In the genomic region with DNA sequence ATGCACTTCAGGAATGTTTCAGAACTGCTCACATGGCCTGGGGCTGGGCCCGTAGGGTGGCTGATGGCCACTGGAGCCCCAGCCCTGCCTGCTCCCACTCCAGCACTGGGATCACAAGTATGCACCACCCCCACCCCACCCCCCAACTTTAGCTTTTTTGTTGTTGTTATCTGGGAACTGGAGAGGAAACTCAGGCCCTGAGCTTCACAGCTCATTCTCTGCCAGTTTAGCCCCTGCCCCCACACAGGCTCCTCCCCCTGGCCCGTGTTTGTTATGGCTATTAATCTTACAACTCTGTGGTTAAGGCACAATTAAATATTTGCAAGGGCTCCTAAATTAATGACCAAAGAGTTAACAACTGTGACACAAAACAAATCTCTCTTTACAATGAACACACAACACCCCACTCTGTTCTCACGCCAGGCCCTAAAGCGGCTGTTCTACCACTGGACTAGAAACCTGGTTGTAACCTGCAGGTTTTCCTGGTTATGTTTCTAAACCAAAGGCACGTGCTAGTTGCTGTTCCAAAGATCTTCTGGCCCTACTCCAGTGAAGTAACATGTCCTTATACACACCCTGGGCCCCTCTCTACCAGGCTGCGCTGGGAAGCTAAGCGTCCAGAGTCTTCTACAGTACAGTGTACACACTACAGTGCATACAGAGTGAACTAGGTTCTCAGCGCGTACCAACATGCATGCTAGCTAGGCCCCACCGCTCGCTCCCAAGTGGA, we compare ENCODE assay signal across 9 mouse cellular contexts. TPM values are rescaled to one million over a fixed set of nuclear protein-coding genes. Genes with fewer than 3 reads are reported as not detected.
DNase-seq lines count a peak whose midpoint lies in the region; ATAC-seq lines count a peak whose summit lies in the region.
"Had no signal": no experiment of that assay in that cellular context is flagged by ENCODE, and none has a peak within 500 bp of the region (broad histone marks: within the 10 kb centered on the region; RNA-seq: fewer than 3 reads in every experiment).

No protein-coding gene starts in this region.

- H3K4me2 ChIP-seq in heart, embryonic 12.5 days, result peak overlapping the region; percentile 81
- peak overlapping the region; percentile 83 for H3K4me2 ChIP-seq in heart, embryonic 16.5 days (ENCODE audit: low read depth, low read length)
- H3K4me2 ChIP-seq in neural tube, embryonic 13.5 days, result peak overlapping the region; percentile 20

- peak overlapping the region; percentile 42 for H3K27ac ChIP-seq in heart, embryonic 12.5 days (ENCODE audit: poor library complexity, severe bottlenecking)
- H3K27ac ChIP-seq in heart, embryonic 16.5 days (ENCODE audit: low read length), result peak overlapping the region; percentile 29
- no peak overlapping the region for H3K27ac ChIP-seq in neural tube, embryonic 13.5 days (replicated peaks)

- WGBS in heart, embryonic 12.5 days, result 60% methylated on average over 11 of the region's 11 CpGs
- WGBS in heart, embryonic 16.5 days, result 46% methylated on average over 11 of the region's 11 CpGs
- 67% methylated on average over 11 of the region's 11 CpGs for WGBS in neural tube, embryonic 13.5 days

- H3K36me3 ChIP-seq in heart, embryonic 12.5 days, result peaks cover 10% of the 10 kb centered on the region
- peaks cover 15% of the 10 kb centered on the region for H3K36me3 ChIP-seq in heart, embryonic 16.5 days (ENCODE audit: control insufficient read depth, insufficient read depth)
- peaks cover 11% of the 10 kb centered on the region for H3K36me3 ChIP-seq in neural tube, embryonic 13.5 days

- no peak for ATAC-seq in heart, embryonic 12.5 days (ENCODE audit: insufficient number of reproducible peaks, low FRiP score)
- ATAC-seq in heart, embryonic 16.5 days (replicated peaks; ENCODE audit: extremely low read depth, insufficient read depth, low FRiP score), result no peak
- no peak for ATAC-seq in neural tube, embryonic 13.5 days (ENCODE audit: low read depth)
- ATAC-seq in erythroid progenitor cell, adult 5-6 weeks (replicated peaks; ENCODE audit: low FRiP score, poor library complexity, severe bottlenecking), result no peak

- peaks cover 53% of the 10 kb centered on the region for H3K4me1 ChIP-seq in heart, embryonic 12.5 days (replicated peaks)
- H3K4me1 ChIP-seq in heart, embryonic 16.5 days (ENCODE audit: control insufficient read depth, insufficient read depth, low read length), result peaks cover 43% of the 10 kb centered on the region
- H3K4me1 ChIP-seq in neural tube, embryonic 13.5 days (replicated peaks), result peaks cover 48% of the 10 kb centered on the region

- DNase-seq in heart, adult 9 months (ENCODE audit: low spot score in 2 of 2), result no peak
- peak; percentile 78 to 81 for DNase-seq in kidney, postnatal 36 days
- DNase-seq in layer of hippocampus, adult 9-11 months, result no peak
- DNase-seq in cerebellum, adult 11-12 months, result no peak

- no peaks in the 10 kb centered on the region for H3K27me3 ChIP-seq in heart, embryonic 12.5 days (replicated peaks)
- H3K27me3 ChIP-seq in heart, embryonic 16.5 days (ENCODE audit: control insufficient read depth, insufficient read depth, low read length), result no peaks in the 10 kb centered on the region
- H3K27me3 ChIP-seq in neural tube, embryonic 13.5 days, result no peaks in the 10 kb centered on the region

- H3K4me3 ChIP-seq in heart, embryonic 12.5 days, result peak overlapping the region; percentile 91
- H3K4me3 ChIP-seq in heart, embryonic 16.5 days (ENCODE audit: low read length), result peak overlapping the region; percentile 91
- H3K4me3 ChIP-seq in neural tube, embryonic 13.5 days, result 0 out of 2 replicates have a peak overlapping the region, but pooled peaks have one; percentile 2

- H3K9ac ChIP-seq in heart, embryonic 12.5 days, result peak overlapping the region; percentile 54
- peak overlapping the region; percentile 33 for H3K9ac ChIP-seq in heart, embryonic 16.5 days (ENCODE audit: low read length)
- peak overlapping the region; percentile 26; the same call in 1 of the 2 replicates for H3K9ac ChIP-seq in neural tube, embryonic 13.5 days

- no peaks in the 10 kb centered on the region for H3K9me3 ChIP-seq in heart, embryonic 12.5 days (replicated peaks)
- H3K9me3 ChIP-seq in heart, embryonic 16.5 days (replicated peaks; ENCODE audit: control insufficient read depth, low read length), result no peaks in the 10 kb centered on the region
- H3K9me3 ChIP-seq in neural tube, embryonic 13.5 days, result no peaks in the 10 kb centered on the region

RNA-seq across cellular contexts. Expression of a gene that starts 2.7 kb away (rescaled TPM):
- polyA plus RNA-seq in heart, embryonic 12.5 days (2016; fragmentation: Nextera tagmentation; extraction: Ambion mirVana), result 155 and 159 TPM in 2 replicates
- 260 and 284 TPM in 2 replicates for polyA plus RNA-seq in heart, embryonic 16.5 days (2015; fragmentation: Nextera tagmentation; extraction: Ambion mirVana)
- 153 and 154 TPM in 2 replicates for polyA plus RNA-seq in neural tube, embryonic 13.5 days (2015; fragmentation: Nextera tagmentation; extraction: Ambion mirVana)
- total RNA-seq in erythroid progenitor cell, adult 5-6 weeks (2015; ENCODE audit: low replicate concordance), result 543 and 663 TPM in 2 replicates
- total RNA-seq in erythroid progenitor cell, adult 5-6 weeks (2017; ENCODE audit: low replicate concordance), result 331 and 419 TPM in 2 replicates

RNA-seq across cellular contexts. Expression of a gene that starts 15.1 kb away (rescaled TPM):
- polyA plus RNA-seq in heart, embryonic 12.5 days (2016; fragmentation: Nextera tagmentation; extraction: Ambion mirVana), result not detected in 2 replicates
- polyA plus RNA-seq in heart, embryonic 16.5 days (2015; fragmentation: Nextera tagmentation; extraction: Ambion mirVana), result not detected in 2 replicates
- polyA plus RNA-seq in neural tube, embryonic 13.5 days (2015; fragmentation: Nextera tagmentation; extraction: Ambion mirVana), result not detected in 2 replicates
- not detected in 2 replicates for total RNA-seq in erythroid progenitor cell, adult 5-6 weeks (2015; ENCODE audit: low replicate concordance)
- total RNA-seq in erythroid progenitor cell, adult 5-6 weeks (2017; ENCODE audit: low replicate concordance), result 217 and 577 TPM in 2 replicates

RNA-seq across cellular contexts. Expression of a gene that starts 20.4 kb away (rescaled TPM):
- polyA plus RNA-seq in heart, embryonic 12.5 days (2016; fragmentation: Nextera tagmentation; extraction: Ambion mirVana), result 0.17 TPM in 1 of 2 replicates, not detected in the other
- not detected in 2 replicates for polyA plus RNA-seq in heart, embryonic 16.5 days (2015; fragmentation: Nextera tagmentation; extraction: Ambion mirVana)
- 0.17 TPM in 1 of 2 replicates, not detected in the other for polyA plus RNA-seq in neural tube, embryonic 13.5 days (2015; fragmentation: Nextera tagmentation; extraction: Ambion mirVana)
- total RNA-seq in erythroid progenitor cell, adult 5-6 weeks (2015; ENCODE audit: low replicate concordance), result 2.9 and 3.2 TPM in 2 replicates
- 0.13 TPM in 1 of 2 replicates, not detected in the other for total RNA-seq in erythroid progenitor cell, adult 5-6 weeks (2017; ENCODE audit: low replicate concordance)

RNA-seq across cellular contexts. Expression of a gene that starts 35.4 kb away (rescaled TPM):
- polyA plus RNA-seq in heart, embryonic 12.5 days (2016; fragmentation: Nextera tagmentation; extraction: Ambion mirVana), result not detected in 2 replicates
- polyA plus RNA-seq in heart, embryonic 16.5 days (2015; fragmentation: Nextera tagmentation; extraction: Ambion mirVana), result not detected in 2 replicates
- polyA plus RNA-seq in neural tube, embryonic 13.5 days (2015; fragmentation: Nextera tagmentation; extraction: Ambion mirVana), result not detected in 2 replicates
- not detected in 2 replicates for total RNA-seq in erythroid progenitor cell, adult 5-6 weeks (2015; ENCODE audit: low replicate concordance)
- total RNA-seq in erythroid progenitor cell, adult 5-6 weeks (2017; ENCODE audit: low replicate concordance), result not detected in 2 replicates
- total RNA-seq: neutrophil, adult 5-6 weeks had no signal

RNA-seq across cellular contexts. Expression of a gene that starts 54.9 kb away (rescaled TPM):
- polyA plus RNA-seq in heart, embryonic 12.5 days (2016; fragmentation: Nextera tagmentation; extraction: Ambion mirVana), result not detected in 2 replicates
- not detected in 2 replicates for polyA plus RNA-seq in heart, embryonic 16.5 days (2015; fragmentation: Nextera tagmentation; extraction: Ambion mirVana)
- not detected in 2 replicates for polyA plus RNA-seq in neural tube, embryonic 13.5 days (2015; fragmentation: Nextera tagmentation; extraction: Ambion mirVana)
- not detected in 2 replicates for total RNA-seq in erythroid progenitor cell, adult 5-6 weeks (2015; ENCODE audit: low replicate concordance)
- total RNA-seq in erythroid progenitor cell, adult 5-6 weeks (2017; ENCODE audit: low replicate concordance), result not detected in 2 replicates
- total RNA-seq: neutrophil, adult 5-6 weeks had no signal

Comparison
In these comparisons a context has a peak if more than half of its experiments do, and no peak if none do; other contexts are left out.
1. H3K4me2 ChIP-seq: peak in every context shown above with its lines; median percentile 83 in heart, embryonic 16.5 days; 81 in heart, embryonic 12.5 days; 20 in neural tube, embryonic 13.5 days.
2. H3K4me3 ChIP-seq: peak in every context shown above with its lines; median percentile 91 in heart, embryonic 12.5 days; 91 in heart, embryonic 16.5 days; 2 in neural tube, embryonic 13.5 days.
3. DNase-seq: peak in kidney, postnatal 36 days (2 of 2); none in heart, adult 9 months (0 of 2), layer of hippocampus, adult 9-11 months (single experiment) and cerebellum, adult 11-12 months (single experiment).
4. Peak in every context shown above with its lines, with median percentiles within 50 percentile points of each other: H3K9ac ChIP-seq.